Mouse (Mus musculus): Measurements from ENCODE around the gene Jmjd7.

GRCm38 (mm10) chr2:120024337-120024736 is 2.9 kb upstream of the Jmjd7 start:
- TF ChIP-seq ZNF384 (IDR thresholded peaks at IDR 0.05; ENCODE audit: low read depth, low read length) (no peak), HCFC1 (IDR thresholded peaks at IDR 0.05; ENCODE audit: borderline replicate concordance, insufficient read depth, low read length) (no peak), CHD2 (IDR thresholded peaks at IDR 0.05; ENCODE audit: low read depth, low read length) (no peak), MAFK (IDR thresholded peaks at IDR 0.05; ENCODE audit: insufficient read depth, low read depth, low read length) (no peak)

Data from ES-E14 (cell line).